Mouse (Mus musculus): Measurements from ENCODE around the gene Esp36. TPM values are rescaled to one million over a fixed set of nuclear protein-coding genes. Genes with fewer than 3 reads are reported as not detected.
"Not testable (repeated sequence)": the region's sequence is repeated elsewhere in the genome, so short reads cannot be mapped to it uniquely, and the experiment has no call there.

Gene Esp36
- total RNA-seq (2017) = not detected in 2 replicates

DNA sequence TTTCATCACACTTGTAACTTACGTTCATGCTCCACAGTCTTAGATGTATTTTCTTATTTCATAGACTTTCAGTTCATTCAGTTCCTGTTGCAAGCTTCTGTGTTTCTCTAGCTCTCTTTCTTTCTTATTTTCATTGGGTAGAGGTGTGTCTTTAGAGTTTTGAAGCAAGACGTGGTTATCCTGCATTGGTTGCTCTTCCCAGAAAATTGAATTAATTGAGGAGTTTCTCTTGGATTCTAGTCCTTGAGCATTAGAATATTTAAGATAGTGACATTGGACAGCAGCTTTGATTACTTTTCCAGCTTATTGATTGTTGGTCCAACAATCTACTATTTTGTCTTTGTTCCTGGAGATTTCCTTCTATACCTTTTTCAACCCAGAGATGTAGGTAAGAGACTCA is at the start of gene Esp36:
TSS of gene Esp36 (minus strand) at position 101 of the 400 bp plus-strand sequence.
- no peak for ATAC-seq (ENCODE audit: extremely low read depth, insufficient number of reproducible peaks, low FRiP score, poor library complexity, severe bottlenecking)

DNA sequence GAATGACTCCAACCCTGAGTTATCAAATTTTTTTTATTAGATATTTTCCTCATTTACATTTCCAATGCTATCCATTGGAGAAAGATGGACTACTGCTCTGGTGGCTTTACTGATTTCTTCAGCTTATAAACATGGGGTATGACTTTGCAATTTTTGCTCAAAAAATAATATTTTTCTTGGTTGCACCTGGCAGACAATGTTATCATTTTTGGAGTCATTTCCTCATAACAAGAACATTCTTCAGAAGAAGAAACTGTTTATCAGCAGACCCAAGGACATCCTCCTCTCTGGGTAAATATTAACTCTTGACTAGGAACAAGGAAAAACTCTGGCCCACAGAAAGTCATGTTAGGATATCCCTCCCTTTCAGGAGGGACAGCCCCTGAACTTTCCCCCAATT is 36.2 kb upstream of the Esp36 start:
- not testable (repeated sequence) for ATAC-seq (ENCODE audit: extremely low read depth, insufficient number of reproducible peaks, low FRiP score, poor library complexity, severe bottlenecking)

DNA sequence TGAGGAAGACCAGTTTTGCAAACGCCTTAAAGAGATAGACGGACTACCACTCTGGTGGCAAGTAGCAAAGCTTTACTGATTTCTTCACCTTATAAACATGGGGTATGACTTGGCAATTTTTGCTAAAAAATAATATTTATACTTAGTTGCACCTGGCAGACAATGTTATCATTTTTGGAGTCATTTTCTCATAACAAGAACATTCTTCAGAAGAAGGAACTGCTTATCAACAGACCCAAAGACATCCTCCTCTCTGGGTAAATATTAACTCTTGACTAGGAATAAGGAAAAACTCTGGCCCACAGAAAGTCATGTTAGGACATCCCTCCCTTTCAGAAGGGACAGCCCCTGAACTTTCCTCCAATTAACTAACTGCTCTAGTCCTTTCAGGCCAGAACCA is 30.7 kb upstream of the Esp36 start:
- no peak for ATAC-seq (ENCODE audit: extremely low read depth, insufficient number of reproducible peaks, low FRiP score, poor library complexity, severe bottlenecking)

DNA sequence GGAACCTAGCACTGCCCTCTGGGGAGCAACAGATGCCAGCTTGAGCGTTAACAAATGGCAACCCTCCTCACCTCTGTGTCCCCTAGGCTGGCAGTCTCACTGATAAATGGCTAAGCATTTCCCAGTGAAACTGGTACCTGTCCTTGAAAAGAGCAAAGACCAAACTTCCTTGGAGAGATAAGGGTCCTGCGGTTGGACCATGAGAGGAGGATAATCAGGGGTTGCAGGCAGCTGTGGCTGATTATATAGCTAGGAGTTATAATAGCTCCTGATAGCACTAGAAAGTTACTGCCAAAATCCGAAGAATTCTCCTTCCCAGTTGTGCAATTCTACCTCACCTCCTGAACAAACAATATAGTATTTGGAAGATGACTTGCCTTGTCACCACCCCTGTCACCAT is 13.8 kb downstream of the Esp36 start:
- no peak for ATAC-seq (ENCODE audit: extremely low read depth, insufficient number of reproducible peaks, low FRiP score, poor library complexity, severe bottlenecking)

DNA sequence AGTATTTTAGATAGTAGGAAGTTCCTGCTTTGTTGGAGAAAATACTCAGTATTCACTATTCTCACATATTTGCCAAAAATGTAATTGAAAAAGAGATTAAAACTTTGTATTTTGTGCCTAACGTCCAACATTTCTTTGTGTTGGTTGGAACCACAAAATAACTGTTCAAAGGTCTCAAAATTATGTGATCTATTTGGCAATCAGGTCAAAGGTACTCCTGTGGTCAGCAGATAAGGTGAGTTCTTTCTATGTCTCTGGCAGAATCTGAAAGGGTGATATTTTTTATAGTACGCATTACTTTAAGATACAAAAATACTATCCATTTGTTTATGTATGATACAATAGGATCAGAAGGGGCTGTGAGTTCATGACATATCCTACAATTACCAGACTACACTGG is 28.2 kb downstream of the Esp36 start:
- ATAC-seq (ENCODE audit: extremely low read depth, insufficient number of reproducible peaks, low FRiP score, poor library complexity, severe bottlenecking) = no peak

Other genes starting within 250 kb of the Esp36 start
- gene Olfr134, start 248.8 kb downstream of the Esp36 start, total RNA-seq (2017) = not detected in 2 replicates
- 1.4 TPM in 1 of 2 replicates, not detected in the other for gene Olfr135, start 215.8 kb downstream of the Esp36 start, total RNA-seq (2017)
- not detected in 2 replicates for gene Olfr138, start 159.2 kb downstream of the Esp36 start, total RNA-seq (2017)
- gene Olfr137, start 112.6 kb downstream of the Esp36 start, total RNA-seq (2017) = 0.81 TPM in 1 of 2 replicates, not detected in the other
- gene Olfr136, start 90.4 kb downstream of the Esp36 start, total RNA-seq (2017) = 0.25 TPM in 1 of 2 replicates, not detected in the other
- 0.25 TPM in 1 of 2 replicates, not detected in the other for gene Esp34, start 134.0 kb upstream of the Esp36 start, total RNA-seq (2017)
- not detected in 2 replicates for gene Esp31, start 219.3 kb upstream of the Esp36 start, total RNA-seq (2017)